14 mouse cellular contexts compared by ENCODE assay signal in the genomic region with DNA sequence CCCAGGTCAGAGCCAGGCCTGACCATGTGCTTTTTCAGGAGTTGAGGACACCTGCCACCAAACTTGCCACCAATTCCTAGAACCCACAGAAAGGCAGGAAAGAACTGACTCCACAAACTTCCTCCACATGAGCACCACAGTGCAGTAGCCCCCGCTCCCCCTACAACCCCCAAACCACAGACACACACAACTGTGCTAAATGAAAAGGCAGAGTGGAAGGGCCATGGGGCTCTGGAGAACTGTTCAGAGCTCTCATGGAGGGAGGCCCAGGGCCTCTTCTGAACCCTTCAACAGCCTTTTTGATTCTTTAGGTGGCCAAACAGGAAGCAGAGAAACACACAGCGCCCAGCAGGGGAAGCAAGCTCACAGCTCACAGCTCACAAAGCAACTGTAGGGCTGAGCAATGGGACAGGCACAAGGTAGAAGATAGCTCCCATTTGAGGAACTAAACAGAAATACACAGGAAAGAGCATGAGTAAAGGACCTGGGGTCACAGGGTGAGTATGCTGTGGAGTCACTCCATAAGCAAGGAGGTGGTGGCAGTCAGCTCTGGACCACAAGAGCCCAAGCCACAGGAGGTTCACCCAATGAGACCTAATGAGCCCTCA. TPM values are rescaled to one million over a fixed set of nuclear protein-coding genes. Genes with fewer than 3 reads are reported as not detected.
DNase-seq lines count a peak whose midpoint lies in the region; ATAC-seq lines count a peak whose summit lies in the region.
"Had no signal": no experiment of that assay in that cellular context is flagged by ENCODE, and none has a peak within 500 bp of the region (broad histone marks: within the 10 kb centered on the region; RNA-seq: fewer than 3 reads in every experiment).

No protein-coding gene starts in this region.

- no peak for DNase-seq in heart, postnatal 4 days
- peak; percentile 46 for DNase-seq in thymus, postnatal 4 days
- DNase-seq in thymus, adult 18-20 months: no peak
- DNase-seq in liver, embryonic 13.5 days: no peak
- peak; percentile 58 for DNase-seq in splenic B cell, adult 2 months (ENCODE audit: low read depth, low spot score)
- no peak for DNase-seq in left cerebral cortex, adult 11 months (ENCODE audit: low spot score)
- DNase-seq in embryonic facial prominence, embryonic 10.5 days (ENCODE audit: low spot score): no peak
- DNase-seq: cerebellum, adult 8-10 months; embryo, embryonic 11 days; kidney, adult 8-10 months had no signal

- H3K4me3 ChIP-seq in heart, embryonic 13.5 days: no peak overlapping the region
- H3K4me3 ChIP-seq in liver, embryonic 13.5 days (replicated peaks): no peak overlapping the region
- H3K4me3 ChIP-seq in embryonic facial prominence, embryonic 10.5 days: no peak overlapping the region
- H3K4me3 ChIP-seq: hindbrain, embryonic 15.5 days; limb, embryonic 15.5 days had no signal

- H3K9ac ChIP-seq in heart, embryonic 13.5 days: peak overlapping the region; percentile 44; the same call in 1 of the 2 replicates
- peak overlapping the region; percentile 39; the same call in 1 of the 2 replicates for H3K9ac ChIP-seq in liver, embryonic 13.5 days
- H3K9ac ChIP-seq: hindbrain, embryonic 15.5 days; limb, embryonic 15.5 days had no signal

- H3K4me2 ChIP-seq in heart, embryonic 13.5 days: no peak overlapping the region
- H3K4me2 ChIP-seq in liver, embryonic 13.5 days: no peak overlapping the region
- H3K4me2 ChIP-seq: hindbrain, embryonic 15.5 days; limb, embryonic 15.5 days had no signal

- WGBS in heart, embryonic 13.5 days: 81% methylated on average over 2 of the region's 2 CpGs
- 50% methylated on average over 2 of the region's 2 CpGs for WGBS in liver, embryonic 13.5 days (ENCODE audit: insufficient replicate concordance)
- WGBS in embryonic facial prominence, embryonic 10.5 days: 92% methylated on average over 2 of the region's 2 CpGs

- no peaks in the 10 kb centered on the region for H3K27me3 ChIP-seq in heart, embryonic 13.5 days (replicated peaks)
- H3K27me3 ChIP-seq in liver, embryonic 13.5 days: no peaks in the 10 kb centered on the region
- no peaks in the 10 kb centered on the region for H3K27me3 ChIP-seq in splenic B cell, adult 2 months (ENCODE audit: control insufficient read depth, insufficient read depth, low read length, poor library complexity, severe bottlenecking)
- H3K27me3 ChIP-seq in embryonic facial prominence, embryonic 10.5 days (replicated peaks; ENCODE audit: low read depth, poor library complexity, severe bottlenecking): no peaks in the 10 kb centered on the region
- H3K27me3 ChIP-seq: hindbrain, embryonic 15.5 days; limb, embryonic 15.5 days; Patski had no signal

- H3K4me1 ChIP-seq in heart, embryonic 13.5 days: peaks cover 14% of the 10 kb centered on the region
- H3K4me1 ChIP-seq in liver, embryonic 13.5 days (replicated peaks): peaks cover 64% of the 10 kb centered on the region
- H3K4me1 ChIP-seq in embryonic facial prominence, embryonic 10.5 days: peaks cover 10% of the 10 kb centered on the region; the same call in 1 of the 2 replicates
- H3K4me1 ChIP-seq: hindbrain, embryonic 15.5 days; limb, embryonic 15.5 days had no signal

- no peaks in the 10 kb centered on the region for H3K36me3 ChIP-seq in heart, embryonic 13.5 days
- no peaks in the 10 kb centered on the region for H3K36me3 ChIP-seq in liver, embryonic 13.5 days
- no peaks in the 10 kb centered on the region for H3K36me3 ChIP-seq in splenic B cell, adult 2 months (ENCODE audit: control insufficient read depth, insufficient read depth, low read length, poor library complexity, severe bottlenecking)
- no peaks in the 10 kb centered on the region for H3K36me3 ChIP-seq in embryonic facial prominence, embryonic 10.5 days (replicated peaks)
- H3K36me3 ChIP-seq: hindbrain, embryonic 15.5 days; limb, embryonic 15.5 days had no signal

- no peak overlapping the region for H3K27ac ChIP-seq in heart, embryonic 13.5 days (replicated peaks)
- peak overlapping the region; percentile 61 for H3K27ac ChIP-seq in liver, embryonic 13.5 days
- no peak overlapping the region for H3K27ac ChIP-seq in embryonic facial prominence, embryonic 10.5 days (replicated peaks)
- H3K27ac ChIP-seq: hindbrain, embryonic 15.5 days; limb, embryonic 15.5 days had no signal

- no peaks in the 10 kb centered on the region for H3K9me3 ChIP-seq in heart, embryonic 13.5 days
- H3K9me3 ChIP-seq in liver, embryonic 13.5 days (replicated peaks): no peaks in the 10 kb centered on the region
- H3K9me3 ChIP-seq in embryonic facial prominence, embryonic 10.5 days: no peaks in the 10 kb centered on the region
- H3K9me3 ChIP-seq: hindbrain, embryonic 15.5 days; limb, embryonic 15.5 days had no signal

- no peak for ATAC-seq in heart, embryonic 13.5 days (ENCODE audit: extremely low read depth, insufficient number of reproducible peaks, low FRiP score, low TSS enrichment)
- no peak for ATAC-seq in liver, embryonic 13.5 days (ENCODE audit: low read depth)
- ATAC-seq: Patski had no signal

RNA-seq across cellular contexts. Expression of a gene that starts 13.0 kb away (rescaled TPM):
- 9.7 and 12.4 TPM in 2 replicates for polyA plus RNA-seq in heart, embryonic 13.5 days (2015; fragmentation: Nextera tagmentation; extraction: Ambion mirVana)
- total RNA-seq in heart, postnatal 4 days (2021): 10 to 100 TPM; 12.8 to 15.4 TPM
- 3.9 and 4.9 TPM in 2 replicates for polyA plus RNA-seq in liver, embryonic 13.5 days (2015; fragmentation: Nextera tagmentation; extraction: Ambion mirVana)
- 17.3 and 20.6 TPM in 2 replicates for polyA plus RNA-seq in embryonic facial prominence, embryonic 10.5 days (2016; fragmentation: Nextera tagmentation; extraction: Ambion mirVana)

RNA-seq across cellular contexts. Expression of a gene that starts 50.4 kb away (rescaled TPM):
- polyA plus RNA-seq in heart, embryonic 13.5 days (2015; fragmentation: Nextera tagmentation; extraction: Ambion mirVana): 11.2 and 12.4 TPM in 2 replicates
- 1 to 10 TPM; 8.2 to 9.2 TPM for total RNA-seq in heart, postnatal 4 days (2021)
- polyA plus RNA-seq in liver, embryonic 13.5 days (2015; fragmentation: Nextera tagmentation; extraction: Ambion mirVana): 6.7 and 7.0 TPM in 2 replicates
- polyA plus RNA-seq in embryonic facial prominence, embryonic 10.5 days (2016; fragmentation: Nextera tagmentation; extraction: Ambion mirVana): 22.4 and 24.1 TPM in 2 replicates

RNA-seq across cellular contexts. Expression of a gene that starts 53.0 kb away (rescaled TPM):
- polyA plus RNA-seq in heart, embryonic 13.5 days (2015; fragmentation: Nextera tagmentation; extraction: Ambion mirVana): 3.5 TPM in 2 replicates
- total RNA-seq in heart, postnatal 4 days (2021): 1 to 10 TPM; 2.5 to 2.6 TPM
- polyA plus RNA-seq in liver, embryonic 13.5 days (2015; fragmentation: Nextera tagmentation; extraction: Ambion mirVana): 0.48 and 0.58 TPM in 2 replicates
- 0.19 and 0.37 TPM in 2 replicates for polyA plus RNA-seq in embryonic facial prominence, embryonic 10.5 days (2016; fragmentation: Nextera tagmentation; extraction: Ambion mirVana)

Comparison
In these comparisons a context has a peak if more than half of its experiments do, and no peak if none do; other contexts are left out.
1. DNase-seq: peak in thymus, postnatal 4 days (single experiment) and splenic B cell, adult 2 months (single experiment); none in heart, postnatal 4 days (single experiment), thymus, adult 18-20 months (0 of 2), liver, embryonic 13.5 days (single experiment), left cerebral cortex, adult 11 months (single experiment) and embryonic facial prominence, embryonic 10.5 days (single experiment).